Mouse (Mus musculus): ENCODE measurements at regions not wholly inside any gene's neighbourhood (a gene's known extent, or its start where the extent isn't known, plus 50 kb on each side); places are given as distances from the start of the nearest gene placed in this dataset.
A peak's percentile ranks its signal among the peaks of the same experiment; 100 is the strongest.

- DNase-seq: no peak
These were observed 55.4 kb downstream of the Pja1 start for GRCm38 (mm10) chrX:99415701-99416100.

- no peak for DNase-seq
These were observed 60.1 kb downstream of the Pja1 start for GRCm38 (mm10) chrX:99410942-99411341.

GRCm38 (mm10) chrX:99409858-99410257 lies 61.2 kb downstream of the Pja1 start:
- DNase-seq: no peak

GRCm38 (mm10) chrX:99409331-99409730 lies 61.7 kb downstream of the Pja1 start:
- no peak for DNase-seq

- DNase-seq: no peak
These were observed 62.3 kb downstream of the Pja1 start for GRCm38 (mm10) chrX:99408804-99409203.

DNA sequence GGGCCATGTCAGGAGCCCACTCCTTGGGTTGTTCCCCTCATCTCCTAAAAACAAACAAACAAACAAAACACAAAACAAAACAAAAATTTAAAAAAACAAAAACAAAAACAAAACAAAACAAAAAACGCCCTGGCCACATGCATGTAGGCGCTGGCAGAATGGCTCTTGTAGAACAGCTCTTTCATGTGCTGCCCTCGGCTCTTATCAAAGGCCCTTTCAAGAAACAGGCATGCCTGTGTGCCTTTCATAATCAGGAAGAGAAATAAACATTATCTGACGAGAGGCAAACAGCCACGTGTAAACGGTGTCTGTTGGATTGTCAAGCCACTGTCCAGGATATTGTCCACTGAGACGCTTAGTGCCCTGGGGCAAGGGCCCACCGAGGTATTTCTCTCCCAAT lies 65.2 kb downstream of the Pja1 start:
- no peak for DNase-seq

GRCm38 (mm10) chrX:99403521-99404149 lies 67.4 kb downstream of the Pja1 start:
- no peak for DNase-seq

DNA sequence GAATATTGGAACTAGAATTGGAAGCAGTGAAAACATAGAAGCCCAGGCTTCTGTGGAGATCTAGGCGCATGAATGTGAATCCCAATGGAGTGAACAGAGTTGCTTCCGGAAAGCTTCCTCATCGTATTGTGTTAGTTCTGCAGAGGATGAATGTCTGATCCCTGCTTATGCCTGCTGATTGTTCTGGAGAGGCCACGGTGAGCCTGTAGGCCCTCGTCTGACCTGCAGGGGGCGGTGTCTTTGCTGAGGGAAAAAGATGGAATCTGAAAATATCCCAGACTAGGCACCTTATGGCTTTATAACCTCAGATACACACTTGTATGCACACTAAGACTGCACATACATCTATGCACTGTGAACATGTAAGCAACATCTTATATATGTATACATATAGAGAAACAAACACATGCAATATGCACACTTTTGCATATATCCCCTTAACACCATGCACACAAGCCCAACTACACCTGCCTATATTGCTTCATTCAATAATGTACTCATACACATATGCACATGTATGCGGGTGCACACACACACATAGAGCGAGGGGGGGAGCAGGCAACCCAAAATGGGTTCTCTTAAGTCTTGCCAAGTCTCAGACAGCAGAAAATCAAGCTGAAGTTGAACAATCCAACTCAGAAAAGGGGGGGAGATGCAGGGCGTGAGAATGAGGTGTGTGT lies 68.1 kb downstream of the Pja1 start:
- DNase-seq: peak in 1 of 2 experiments; percentile 65

DNA sequence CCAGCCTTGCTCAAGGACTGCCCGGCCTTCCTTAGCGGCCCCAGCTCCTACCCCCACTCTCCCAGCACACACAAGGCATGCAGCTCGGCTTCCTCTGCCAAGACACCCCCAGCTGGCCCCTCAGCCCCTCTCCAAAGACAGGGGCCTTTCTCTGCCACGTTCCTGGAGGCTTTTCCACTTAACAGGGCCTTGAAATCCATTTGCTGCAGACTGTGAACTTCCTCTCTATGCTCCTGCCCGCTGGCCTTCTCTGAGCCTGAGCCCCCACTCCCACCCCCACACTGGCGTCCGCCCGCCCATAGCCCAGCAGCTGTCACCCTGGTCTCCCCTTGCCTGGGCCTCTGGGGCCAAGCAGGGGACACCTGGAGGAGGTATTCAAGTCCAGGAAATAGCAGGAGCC lies 73.7 kb downstream of the Pja1 start:
- no peak for DNase-seq

DNA sequence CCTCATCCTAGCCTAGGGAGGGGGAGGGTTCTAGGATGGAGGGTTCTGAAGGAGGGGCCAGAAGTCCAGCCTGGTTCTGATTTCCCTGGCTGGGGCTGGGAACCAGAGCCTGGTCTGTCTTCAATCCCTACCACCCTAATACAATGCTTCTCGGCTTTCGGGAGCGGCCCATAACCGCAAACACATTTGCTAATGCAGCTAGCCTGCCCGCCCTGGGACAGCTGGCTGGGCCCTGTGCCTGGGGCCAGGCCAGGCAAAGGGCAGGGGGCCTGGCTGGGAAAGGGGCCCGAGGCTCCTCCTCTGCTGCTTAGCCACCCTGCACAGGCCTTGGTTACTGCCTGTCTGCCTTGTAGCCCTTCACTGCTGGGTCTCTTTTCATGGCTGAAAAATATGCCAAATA lies 74.9 kb downstream of the Pja1 start:
- DNase-seq: no peak

DNA sequence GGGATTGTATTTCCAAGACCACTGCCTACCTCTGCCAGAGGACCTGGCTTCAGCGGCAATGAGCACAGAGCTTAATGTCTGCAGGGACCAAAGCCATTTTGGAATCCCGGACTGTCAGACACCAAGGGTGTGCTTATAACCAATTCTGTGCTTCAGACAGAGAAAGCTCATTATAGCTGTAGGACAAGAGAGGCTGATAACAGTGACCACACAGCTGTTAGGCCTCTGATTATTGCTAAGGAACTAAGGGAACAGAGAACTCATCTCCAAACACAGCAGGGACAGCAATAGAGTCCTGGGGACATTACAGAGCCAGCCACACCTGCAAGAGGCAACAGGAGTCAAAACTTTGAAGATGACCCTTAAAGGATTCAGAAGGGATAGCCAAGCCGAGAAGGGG lies 76.0 kb downstream of the Pja1 start:
- no peak for DNase-seq

DNA sequence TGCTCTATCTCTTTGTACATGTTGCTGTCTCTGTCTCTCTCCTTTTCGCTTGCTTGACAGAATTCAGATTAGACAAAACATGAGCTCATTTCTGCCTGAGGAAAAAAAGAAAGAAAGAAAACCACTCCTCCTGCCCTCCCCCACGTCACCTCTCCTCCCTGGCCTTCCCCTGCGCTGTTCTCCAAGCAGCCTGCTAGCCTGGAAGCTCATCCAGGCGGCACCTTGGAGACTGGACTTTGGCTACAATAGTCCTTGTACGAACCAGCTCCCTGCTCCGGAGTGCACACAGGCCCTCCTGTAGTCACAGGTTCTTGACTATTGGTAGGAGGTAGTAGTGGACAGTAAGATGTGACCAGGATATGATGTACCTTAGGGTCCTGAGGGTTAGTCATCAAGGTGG lies 79.4 kb downstream of the Pja1 start:
- no peak for DNase-seq

DNA sequence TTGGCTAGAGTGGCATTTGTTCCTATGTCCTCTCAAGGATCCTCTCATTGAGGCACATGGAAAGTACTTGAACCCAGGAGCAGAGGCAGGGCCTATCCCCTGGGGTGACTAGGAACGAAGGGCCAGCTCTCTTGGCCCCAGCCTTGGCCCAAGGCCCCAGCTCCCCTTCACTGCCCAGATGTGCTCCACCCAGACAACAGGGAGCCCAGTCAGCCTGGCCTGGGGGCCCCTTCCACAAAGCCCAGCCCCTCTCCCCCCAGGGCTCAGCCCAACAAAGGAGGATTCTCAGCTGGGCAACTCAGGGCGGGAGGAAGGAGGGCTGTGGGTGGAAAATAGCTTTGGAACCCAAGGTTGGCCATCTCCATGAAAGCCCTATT lies 80.6 kb downstream of the Pja1 start:
- DNase-seq: no peak

DNA sequence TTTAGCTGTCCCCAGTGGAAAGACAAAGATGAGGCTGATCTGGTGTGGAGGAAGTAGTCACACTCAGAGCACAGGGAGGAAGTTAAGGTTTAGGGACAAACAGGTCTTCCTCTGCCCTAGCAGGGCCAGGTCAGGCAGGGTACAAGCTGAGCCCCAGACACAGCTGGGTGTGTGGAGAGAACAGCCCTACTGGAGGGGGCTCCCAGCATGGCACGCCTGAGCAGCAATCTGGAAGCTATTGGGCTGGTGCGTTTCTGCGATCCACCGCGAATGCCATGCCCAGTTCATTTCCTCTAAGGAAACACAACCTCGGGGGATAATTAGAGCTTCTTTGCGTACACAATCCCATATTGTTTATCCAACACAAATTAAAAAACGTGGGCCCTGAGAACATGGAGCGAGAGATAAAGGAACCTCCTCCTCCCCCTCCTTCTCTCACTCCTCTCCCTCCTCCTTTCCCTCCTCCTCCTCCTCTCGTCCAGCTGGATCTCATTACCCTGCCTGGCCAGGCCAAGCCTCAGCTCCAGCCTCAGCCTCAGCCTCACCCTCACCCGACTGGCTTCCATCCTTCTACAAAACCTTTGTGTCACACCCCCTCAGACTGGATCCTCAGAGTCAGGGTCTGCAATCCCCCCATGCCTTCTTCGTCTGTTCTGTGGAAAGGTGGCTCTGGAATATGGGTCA lies 81.2 kb downstream of the Pja1 start:
- peak in 1 of 2 experiments; percentile 11 for DNase-seq

- no peak for DNase-seq
These were observed 100.4 kb downstream of the Pja1 start for GRCm38 (mm10) chrX:99370711-99371110.

- peak; percentile 57 to 74 for DNase-seq
These were observed 101.7 kb downstream of the Pja1 start for GRCm38 (mm10) chrX:99369258-99369900.

GRCm38 (mm10) chrX:99364072-99364471 lies 107.0 kb downstream of the Pja1 start:
- no peak for DNase-seq

DNA sequence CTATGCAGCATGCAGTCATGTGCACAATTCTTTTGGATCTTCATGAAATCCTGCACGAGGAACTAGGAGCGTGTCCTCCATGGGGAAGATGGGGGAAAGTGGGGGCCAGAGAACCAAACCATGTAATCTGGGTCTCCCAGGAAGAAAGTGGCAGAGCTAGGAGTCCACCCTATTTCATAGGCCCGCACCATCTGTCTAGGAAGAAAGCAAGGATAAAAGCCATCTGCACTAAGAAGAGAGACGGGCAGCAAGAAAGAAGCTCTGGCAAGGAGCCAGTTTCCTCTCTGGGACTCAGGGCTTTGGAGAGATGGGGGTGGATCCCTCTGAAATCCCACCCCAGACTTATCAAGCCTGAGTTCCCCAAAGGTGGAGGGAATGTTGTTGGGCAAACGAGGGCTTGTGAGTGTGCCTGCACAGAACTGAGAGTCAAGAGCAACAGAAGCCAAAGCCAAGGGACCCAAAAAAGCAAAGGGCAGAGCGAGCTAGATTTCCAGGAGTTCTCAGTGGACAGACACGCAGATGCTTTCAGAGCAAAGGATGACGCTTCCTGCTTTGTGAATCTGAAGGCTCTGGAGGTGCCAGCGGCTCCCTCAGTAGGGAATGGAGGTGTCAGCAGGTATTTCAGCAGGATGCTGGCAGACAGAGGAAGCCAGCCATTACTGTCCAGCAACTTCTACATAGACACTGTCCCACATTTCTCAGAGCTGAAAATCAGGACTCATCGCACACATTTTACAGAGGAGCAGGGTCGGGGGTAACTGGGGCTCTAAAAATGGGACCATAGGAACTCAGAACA lies 110.8 kb downstream of the Pja1 start:
- DNase-seq: no peak

GRCm38 (mm10) chrX:99358784-99359183 lies 112.3 kb downstream of the Pja1 start:
- DNase-seq: peak; percentile 48 to 61

- DNase-seq: peak in 1 of 2 experiments; percentile 14
These were observed 112.9 kb downstream of the Pja1 start for GRCm38 (mm10) chrX:99358051-99358617.

- no peak for DNase-seq
These were observed 115.9 kb downstream of the Pja1 start for GRCm38 (mm10) chrX:99355128-99355527.

DNA sequence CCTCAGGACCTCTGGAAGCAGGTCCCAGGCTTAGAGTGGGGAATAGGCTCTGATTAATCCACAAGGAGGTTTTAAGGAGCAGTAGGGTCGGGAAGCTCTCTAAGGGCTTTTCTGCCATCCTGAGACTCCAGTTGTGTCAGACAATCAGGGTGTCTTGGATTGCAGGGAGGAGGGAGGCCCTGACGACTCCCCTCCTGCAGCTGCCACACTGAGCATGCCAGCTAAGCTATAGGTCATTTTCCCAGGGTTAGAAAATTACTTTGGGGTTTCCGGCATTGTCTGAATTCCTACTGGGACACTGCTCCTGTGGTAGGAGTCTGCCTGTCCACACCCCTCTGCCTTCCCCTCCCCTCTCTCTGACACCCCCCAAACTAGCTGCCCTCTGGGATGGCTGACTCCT lies 120.8 kb downstream of the Pja1 start:
- no peak for DNase-seq
